Mouse (Mus musculus): ENCODE data around the gene Naa25. TPM values are rescaled to one million over a fixed set of nuclear protein-coding genes. Genes with fewer than 3 reads are reported as not detected.

Gene Naa25
- polyA plus RNA-seq, 1 experiment from 2014 or later: 37.2 TPM

DNA sequence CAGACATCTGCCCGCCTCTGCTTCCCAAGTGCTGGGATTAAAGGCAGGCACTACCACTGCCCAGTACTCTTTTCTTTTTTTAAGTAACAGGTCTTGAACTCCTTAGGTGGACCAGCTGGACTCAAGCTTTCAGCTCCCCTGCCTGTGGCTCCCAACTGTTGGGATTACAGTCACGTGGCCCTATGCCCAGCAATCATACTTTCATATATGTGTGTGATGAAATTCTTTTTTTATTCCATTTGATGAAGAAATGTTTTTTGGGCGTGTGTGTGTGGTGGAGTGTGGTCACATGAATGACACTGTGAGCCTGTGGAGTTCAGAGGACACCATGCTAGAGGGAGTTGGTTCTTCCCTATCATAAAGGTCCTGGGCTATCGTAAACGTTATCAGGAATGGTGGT, 1.8 kb downstream of the Naa25 start:
- Histone ChIP-seq H3K4me1 (ENCODE audit: control insufficient read depth, insufficient read depth, low read length) (peaks cover 20% of the 10 kb centered on the region), H3K4me3 (ENCODE audit: low read depth, low read length) (no peak overlapping the region), H3K27ac (ENCODE audit: low read depth, low read length) (no peak overlapping the region), H3K9ac (ENCODE audit: low read depth, low read length) (no peak overlapping the region), H3K9me3 (replicated peaks; ENCODE audit: control insufficient read depth, low read length) (no peaks in the 10 kb centered on the region), H3K36me3 (ENCODE audit: control insufficient read depth, insufficient read depth, low read length) (no peaks in the 10 kb centered on the region; the same call in 1 of the 2 replicates), H3K4me2 (peak overlapping the region; percentile 95), H3K27me3 (ENCODE audit: control insufficient read depth, insufficient read depth, low read length) (no peaks in the 10 kb centered on the region)
- no peak for ATAC-seq (replicated peaks; ENCODE audit: insufficient number of reproducible peaks, low FRiP score, low TSS enrichment)
- WGBS (ENCODE audit: insufficient replicate concordance): 78% methylated on average over 5 of the region's 5 CpGs

DNA sequence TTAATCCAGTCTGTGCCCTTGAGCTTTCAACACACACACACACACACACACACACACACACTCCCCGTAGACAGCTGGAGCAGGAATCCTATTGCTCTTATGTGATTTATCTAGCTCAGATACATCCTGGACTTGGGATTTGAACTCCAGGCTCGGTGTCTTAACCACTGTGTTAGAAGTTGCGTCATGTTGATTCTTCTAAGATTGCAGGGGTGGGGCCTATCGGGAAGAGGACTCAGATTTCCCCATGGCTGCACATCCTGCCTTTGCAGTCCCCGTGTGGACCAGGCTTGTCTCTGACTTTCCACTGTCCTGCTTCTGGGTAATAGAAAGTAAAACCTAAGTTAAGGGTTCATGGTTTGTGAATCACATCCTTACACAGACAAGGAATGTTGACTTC, 2.3 kb downstream of the Naa25 start:
- H3K9me3 ChIP-seq (replicated peaks; ENCODE audit: control insufficient read depth, low read length): no peaks in the 10 kb centered on the region
- H3K4me1 ChIP-seq (ENCODE audit: control insufficient read depth, insufficient read depth, low read length): peaks cover 20% of the 10 kb centered on the region
- WGBS (ENCODE audit: insufficient replicate concordance): 62% methylated on average over 5 of the region's 5 CpGs
- H3K4me2 ChIP-seq: no peak overlapping the region
- ATAC-seq (replicated peaks; ENCODE audit: insufficient number of reproducible peaks, low FRiP score, low TSS enrichment): no peak
- no peaks in the 10 kb centered on the region; the same call in 1 of the 2 replicates for H3K36me3 ChIP-seq (ENCODE audit: control insufficient read depth, insufficient read depth, low read length)
- no peak overlapping the region for H3K9ac ChIP-seq (ENCODE audit: low read depth, low read length)
- H3K4me3 ChIP-seq (ENCODE audit: low read depth, low read length): no peak overlapping the region
- no peaks in the 10 kb centered on the region for H3K27me3 ChIP-seq (ENCODE audit: control insufficient read depth, insufficient read depth, low read length)
- H3K27ac ChIP-seq (ENCODE audit: low read depth, low read length): no peak overlapping the region

DNA sequence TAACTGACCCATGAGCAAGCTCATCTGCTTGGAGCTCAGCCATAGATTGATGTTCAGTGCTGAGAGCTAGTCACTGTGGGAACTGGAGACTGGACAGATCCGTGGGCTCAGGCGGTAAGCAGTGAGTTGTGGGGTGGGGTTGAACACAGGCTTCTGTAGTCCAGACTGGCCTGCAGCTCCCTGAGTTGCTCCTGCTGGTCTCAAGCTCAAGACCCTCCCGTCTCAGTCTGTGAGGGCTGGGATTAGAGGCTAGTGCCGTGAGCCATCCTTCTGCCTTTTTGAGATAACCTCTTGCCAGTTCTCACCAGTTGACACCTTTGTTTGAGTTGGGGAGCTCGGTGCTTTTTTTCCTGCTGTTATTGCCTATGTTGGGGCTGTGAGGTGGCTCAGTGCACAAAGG, 3.1 kb downstream of the Naa25 start:
- H3K4me1 ChIP-seq (ENCODE audit: control insufficient read depth, insufficient read depth, low read length): peaks cover 20% of the 10 kb centered on the region
- H3K27me3 ChIP-seq (ENCODE audit: control insufficient read depth, insufficient read depth, low read length): no peaks in the 10 kb centered on the region
- no peak overlapping the region for H3K4me2 ChIP-seq
- WGBS (ENCODE audit: insufficient replicate concordance): 68% methylated on average over 5 of the region's 5 CpGs
- no peaks in the 10 kb centered on the region for H3K9me3 ChIP-seq (replicated peaks; ENCODE audit: control insufficient read depth, low read length)
- no peak overlapping the region for H3K9ac ChIP-seq (ENCODE audit: low read depth, low read length)
- H3K4me3 ChIP-seq (ENCODE audit: low read depth, low read length): no peak overlapping the region
- no peak for ATAC-seq (replicated peaks; ENCODE audit: insufficient number of reproducible peaks, low FRiP score, low TSS enrichment)
- H3K36me3 ChIP-seq (ENCODE audit: control insufficient read depth, insufficient read depth, low read length): no peaks in the 10 kb centered on the region; the same call in 1 of the 2 replicates
- no peak overlapping the region for H3K27ac ChIP-seq (ENCODE audit: low read depth, low read length)

DNA sequence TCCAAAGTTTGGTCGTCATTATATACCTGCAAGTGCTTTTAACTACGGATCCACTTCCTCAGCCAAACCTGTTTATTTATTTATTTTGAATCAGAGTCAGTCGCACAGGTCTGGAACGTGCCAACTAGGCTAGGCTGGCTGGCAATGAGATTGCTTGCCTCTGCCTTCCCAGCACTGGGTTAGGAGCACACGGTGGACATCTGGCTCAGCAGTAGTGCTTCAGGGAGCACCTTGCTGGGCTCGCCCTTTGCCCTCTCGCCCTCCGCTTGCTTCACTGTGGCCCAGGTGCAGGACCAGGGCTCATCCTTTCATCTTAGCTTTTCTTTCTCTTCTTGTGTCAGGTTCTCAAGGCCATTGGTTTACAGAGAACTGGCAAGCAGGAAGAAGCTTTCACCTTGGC, 10.1 kb downstream of the Naa25 start:
- H3K27ac ChIP-seq (ENCODE audit: low read depth, low read length): no peak overlapping the region
- H3K4me1 ChIP-seq (ENCODE audit: control insufficient read depth, insufficient read depth, low read length): 0 out of 2 replicates have a peak, but pooled peaks cover 3% of the 10 kb centered on the region
- 90% methylated on average over 8 of the region's 8 CpGs for WGBS (ENCODE audit: insufficient replicate concordance)
- no peak overlapping the region for H3K9ac ChIP-seq (ENCODE audit: low read depth, low read length)
- H3K27me3 ChIP-seq (ENCODE audit: control insufficient read depth, insufficient read depth, low read length): no peaks in the 10 kb centered on the region
- H3K9me3 ChIP-seq (replicated peaks; ENCODE audit: control insufficient read depth, low read length): no peaks in the 10 kb centered on the region
- no peak overlapping the region for H3K4me2 ChIP-seq
- no peak for ATAC-seq (replicated peaks; ENCODE audit: insufficient number of reproducible peaks, low FRiP score, low TSS enrichment)
- H3K4me3 ChIP-seq (ENCODE audit: low read depth, low read length): no peak overlapping the region
- peaks cover 12% of the 10 kb centered on the region; the same call in 1 of the 2 replicates for H3K36me3 ChIP-seq (ENCODE audit: control insufficient read depth, insufficient read depth, low read length)

DNA sequence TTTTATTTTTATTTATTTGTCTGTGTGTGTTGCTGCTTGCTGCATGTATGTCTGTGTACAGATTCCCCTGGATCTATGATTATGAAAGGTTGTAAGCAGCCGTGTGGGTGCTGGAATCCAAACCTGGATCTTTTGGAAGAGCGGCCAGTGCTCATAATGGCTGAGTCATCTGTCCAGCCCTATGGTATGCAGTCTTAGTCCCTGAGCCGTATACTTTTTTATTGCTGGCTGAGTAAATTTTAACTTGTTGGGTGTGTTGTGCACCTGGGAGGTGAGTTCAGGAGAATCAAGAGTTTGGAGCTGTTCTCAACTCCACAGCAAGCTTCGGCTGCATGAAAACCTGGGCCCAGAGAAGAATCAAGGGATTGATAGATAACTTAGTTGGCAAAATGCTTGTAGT, 13.2 kb downstream of the Naa25 start:
- H3K4me1 ChIP-seq (ENCODE audit: control insufficient read depth, insufficient read depth, low read length): no peaks in the 10 kb centered on the region
- H3K4me2 ChIP-seq: no peak overlapping the region
- H3K9me3 ChIP-seq (replicated peaks; ENCODE audit: control insufficient read depth, low read length): no peaks in the 10 kb centered on the region
- H3K9ac ChIP-seq (ENCODE audit: low read depth, low read length): no peak overlapping the region
- WGBS (ENCODE audit: insufficient replicate concordance): 94% methylated on average over 4 of the region's 4 CpGs
- H3K4me3 ChIP-seq (ENCODE audit: low read depth, low read length): no peak overlapping the region
- peaks cover 30% of the 10 kb centered on the region for H3K36me3 ChIP-seq (ENCODE audit: control insufficient read depth, insufficient read depth, low read length)
- H3K27me3 ChIP-seq (ENCODE audit: control insufficient read depth, insufficient read depth, low read length): no peaks in the 10 kb centered on the region
- H3K27ac ChIP-seq (ENCODE audit: low read depth, low read length): no peak overlapping the region
- no peak for ATAC-seq (replicated peaks; ENCODE audit: insufficient number of reproducible peaks, low FRiP score, low TSS enrichment)

DNA sequence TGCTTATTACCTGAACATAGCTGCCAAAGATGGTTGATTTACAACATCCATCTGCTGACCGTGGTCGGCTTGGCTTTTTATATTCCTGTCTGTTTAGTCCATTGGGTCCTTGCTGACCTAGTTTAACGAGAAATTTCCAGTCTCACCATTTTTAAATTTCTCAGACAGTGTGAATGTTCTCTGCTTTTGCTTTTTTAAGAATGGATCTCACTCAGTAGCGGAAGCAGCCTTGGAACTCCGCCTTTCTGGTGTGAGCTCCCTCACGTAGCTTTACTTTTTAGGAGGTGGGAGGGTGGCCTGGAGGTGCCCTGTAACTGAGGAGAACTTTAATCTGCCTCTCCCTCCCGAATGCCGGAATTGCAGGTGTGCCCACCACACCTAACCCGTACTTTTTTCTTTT, 23.0 kb downstream of the Naa25 start:
- WGBS (ENCODE audit: insufficient replicate concordance): 93% methylated on average over 9 of the region's 9 CpGs
- H3K4me1 ChIP-seq (ENCODE audit: control insufficient read depth, insufficient read depth, low read length): no peaks in the 10 kb centered on the region
- no peak for ATAC-seq (replicated peaks; ENCODE audit: insufficient number of reproducible peaks, low FRiP score, low TSS enrichment)
- H3K4me2 ChIP-seq: no peak overlapping the region
- peaks cover 56% of the 10 kb centered on the region for H3K36me3 ChIP-seq (ENCODE audit: control insufficient read depth, insufficient read depth, low read length)
- no peak overlapping the region for H3K27ac ChIP-seq (ENCODE audit: low read depth, low read length)
- no peaks in the 10 kb centered on the region for H3K9me3 ChIP-seq (replicated peaks; ENCODE audit: control insufficient read depth, low read length)
- H3K4me3 ChIP-seq (ENCODE audit: low read depth, low read length): no peak overlapping the region
- H3K27me3 ChIP-seq (ENCODE audit: control insufficient read depth, insufficient read depth, low read length): no peaks in the 10 kb centered on the region
- H3K9ac ChIP-seq (ENCODE audit: low read depth, low read length): no peak overlapping the region

DNA sequence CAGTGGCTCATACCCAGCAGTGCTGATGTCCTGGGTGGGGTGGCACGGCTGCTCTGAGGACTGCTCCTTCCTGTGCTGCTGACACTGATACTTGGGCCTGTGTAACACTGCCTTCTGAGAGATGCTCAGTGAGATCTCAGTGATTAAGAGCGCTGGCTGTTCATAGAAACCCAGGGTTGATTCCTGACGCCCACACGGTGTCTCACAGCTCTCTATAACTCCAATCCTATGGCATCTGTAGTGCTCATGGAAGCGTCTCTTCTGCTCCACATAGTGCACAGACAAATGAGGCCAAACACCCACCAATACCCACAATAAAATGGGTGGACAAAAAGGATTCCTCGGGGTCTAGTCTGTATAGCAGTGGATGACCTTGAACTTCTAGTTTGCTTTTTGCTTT, 25.1 kb downstream of the Naa25 start:
- no peak overlapping the region for H3K9ac ChIP-seq (ENCODE audit: low read depth, low read length)
- H3K4me1 ChIP-seq (ENCODE audit: control insufficient read depth, insufficient read depth, low read length): no peaks in the 10 kb centered on the region
- no peaks in the 10 kb centered on the region for H3K9me3 ChIP-seq (replicated peaks; ENCODE audit: control insufficient read depth, low read length)
- no peak overlapping the region for H3K4me2 ChIP-seq
- 88% methylated on average over 6 of the region's 6 CpGs for WGBS (ENCODE audit: insufficient replicate concordance)
- H3K27me3 ChIP-seq (ENCODE audit: control insufficient read depth, insufficient read depth, low read length): no peaks in the 10 kb centered on the region
- peaks cover 52% of the 10 kb centered on the region for H3K36me3 ChIP-seq (ENCODE audit: control insufficient read depth, insufficient read depth, low read length)
- H3K4me3 ChIP-seq (ENCODE audit: low read depth, low read length): no peak overlapping the region
- no peak for ATAC-seq (replicated peaks; ENCODE audit: insufficient number of reproducible peaks, low FRiP score, low TSS enrichment)
- H3K27ac ChIP-seq (ENCODE audit: low read depth, low read length): no peak overlapping the region

DNA sequence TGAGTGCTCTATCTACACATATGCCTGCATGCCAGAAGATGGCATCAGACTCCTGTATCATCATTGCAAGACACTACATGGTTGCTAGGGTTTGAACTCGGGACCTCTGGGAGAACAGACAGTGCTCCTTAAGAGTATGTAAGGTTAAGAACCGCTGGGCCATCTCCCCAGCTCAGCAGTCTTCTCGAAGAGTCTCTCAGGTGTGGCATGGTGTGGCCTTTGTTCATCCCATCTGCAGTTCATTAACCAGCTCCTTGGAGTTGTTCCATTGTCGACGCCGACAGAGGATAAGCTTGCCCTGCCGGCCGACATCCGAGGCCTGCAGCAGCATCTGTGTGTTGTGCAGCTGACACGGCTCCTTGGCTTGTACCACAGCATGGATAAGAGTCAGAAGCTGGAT, 25.6 kb downstream of the Naa25 start:
- Histone ChIP-seq H3K4me3 (ENCODE audit: low read depth, low read length) (no peak overlapping the region), H3K36me3 (ENCODE audit: control insufficient read depth, insufficient read depth, low read length) (peaks cover 49% of the 10 kb centered on the region), H3K27me3 (ENCODE audit: control insufficient read depth, insufficient read depth, low read length) (no peaks in the 10 kb centered on the region), H3K9me3 (replicated peaks; ENCODE audit: control insufficient read depth, low read length) (no peaks in the 10 kb centered on the region), H3K9ac (ENCODE audit: low read depth, low read length) (no peak overlapping the region), H3K27ac (ENCODE audit: low read depth, low read length) (no peak overlapping the region), H3K4me2 (no peak overlapping the region), H3K4me1 (ENCODE audit: control insufficient read depth, insufficient read depth, low read length) (no peaks in the 10 kb centered on the region)
- WGBS (ENCODE audit: insufficient replicate concordance): 86% methylated on average over 10 of the region's 10 CpGs
- ATAC-seq (replicated peaks; ENCODE audit: insufficient number of reproducible peaks, low FRiP score, low TSS enrichment): no peak

DNA sequence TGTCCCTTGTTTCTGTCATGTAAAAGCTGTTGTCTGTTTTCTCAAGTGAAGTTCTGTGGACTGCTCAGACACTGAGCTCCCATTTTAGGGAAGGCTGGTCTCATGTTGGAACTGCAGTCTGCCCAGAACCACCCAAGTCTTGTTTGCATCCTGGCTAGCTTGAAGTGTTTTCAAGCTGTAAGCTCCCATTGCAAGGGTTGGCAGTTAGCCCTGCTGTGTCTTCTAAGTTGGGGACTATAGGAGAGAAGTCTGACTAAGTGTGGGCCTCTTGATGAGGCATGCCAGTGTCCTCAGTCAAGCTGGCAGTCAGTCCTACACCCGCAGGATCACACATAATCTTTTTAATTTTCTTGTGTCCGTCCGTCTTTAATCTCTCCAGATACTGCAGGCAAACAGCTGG, 31.2 kb downstream of the Naa25 start:
- Histone ChIP-seq H3K4me1 (ENCODE audit: control insufficient read depth, insufficient read depth, low read length) (no peaks in the 10 kb centered on the region), H3K27me3 (ENCODE audit: control insufficient read depth, insufficient read depth, low read length) (no peaks in the 10 kb centered on the region), H3K9ac (ENCODE audit: low read depth, low read length) (no peak overlapping the region), H3K4me3 (ENCODE audit: low read depth, low read length) (no peak overlapping the region), H3K36me3 (ENCODE audit: control insufficient read depth, insufficient read depth, low read length) (peaks cover 71% of the 10 kb centered on the region), H3K4me2 (no peak overlapping the region), H3K27ac (ENCODE audit: low read depth, low read length) (no peak overlapping the region), H3K9me3 (replicated peaks; ENCODE audit: control insufficient read depth, low read length) (no peaks in the 10 kb centered on the region)
- no peak for ATAC-seq (replicated peaks; ENCODE audit: insufficient number of reproducible peaks, low FRiP score, low TSS enrichment)
- 91% methylated on average over 3 of the region's 3 CpGs for WGBS (ENCODE audit: insufficient replicate concordance)
